Mouse (Mus musculus): ENCODE measurements around the gene Ahcyl1.
A peak's percentile ranks its signal among the peaks of the same experiment; 100 is the strongest.
"Not testable (repeated sequence)": the region's sequence is repeated elsewhere in the genome, so short reads cannot be mapped to it uniquely, and the experiment has no call there.

The Ahcyl1 gene

DNA sequence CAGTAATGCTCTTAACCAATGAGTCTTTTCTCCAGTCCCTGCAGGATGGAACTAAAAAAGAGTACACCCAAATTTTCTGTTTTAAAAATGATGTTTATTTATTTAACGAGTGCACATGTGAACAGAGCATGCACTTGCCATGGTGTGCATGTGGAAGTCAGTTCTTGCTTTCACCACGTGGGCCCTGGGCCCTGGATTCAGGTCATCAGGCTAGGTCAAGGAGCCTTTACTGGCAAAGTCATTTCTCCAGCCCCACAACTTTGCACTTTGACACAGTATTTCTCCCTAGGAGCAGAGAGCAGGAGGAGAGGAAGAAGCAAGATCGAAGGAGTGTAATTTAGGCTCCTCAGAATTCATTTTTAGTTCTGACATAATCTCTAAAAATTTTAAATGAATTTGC lies 41.5 kb downstream of the Ahcyl1 start:
- no peak for DNase-seq

DNA sequence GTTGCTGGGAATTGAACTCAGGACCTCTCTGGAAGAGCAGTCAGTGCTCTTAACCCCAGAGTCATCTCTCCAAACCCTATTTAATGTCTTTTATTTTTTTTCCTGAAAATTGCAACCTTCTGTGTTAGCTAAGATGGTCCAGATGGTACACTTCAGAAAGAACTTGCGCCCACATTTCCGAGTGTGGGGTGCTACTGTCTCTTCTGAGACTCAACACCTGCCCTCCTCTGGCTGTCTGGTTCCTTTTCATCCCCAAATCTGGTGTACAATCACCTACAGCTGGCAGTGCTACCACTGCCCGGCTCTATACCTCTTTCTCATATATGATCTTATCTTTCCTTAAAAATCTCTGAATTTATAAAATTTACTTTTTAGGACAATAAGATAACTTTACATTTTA lies 43.4 kb downstream of the Ahcyl1 start:
- no peak for DNase-seq

GRCm38 (mm10) chr3:107650276-107650675 lies 46.1 kb downstream of the Ahcyl1 start:
- not testable (repeated sequence) for DNase-seq

DNA sequence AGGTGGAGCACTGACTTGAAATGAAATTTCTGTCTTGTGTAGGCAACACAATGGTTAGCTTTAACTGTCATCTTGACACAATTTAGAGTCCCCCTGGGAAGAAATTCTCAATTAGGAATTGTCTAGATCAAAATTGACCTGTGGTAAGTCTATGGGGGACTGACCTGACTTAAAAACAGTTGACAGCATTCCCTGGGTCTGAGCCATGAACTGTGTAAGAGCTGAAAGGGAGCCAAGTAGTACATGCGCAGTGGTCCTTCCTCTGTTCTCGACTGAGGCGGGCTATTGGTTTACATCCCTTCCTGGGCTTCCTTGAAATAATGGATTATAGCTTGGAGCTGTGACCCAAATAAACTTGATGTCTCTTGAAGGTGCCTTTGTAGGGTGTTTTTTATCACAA lies 49.4 kb downstream of the Ahcyl1 start:
- DNase-seq = no peak

DNA sequence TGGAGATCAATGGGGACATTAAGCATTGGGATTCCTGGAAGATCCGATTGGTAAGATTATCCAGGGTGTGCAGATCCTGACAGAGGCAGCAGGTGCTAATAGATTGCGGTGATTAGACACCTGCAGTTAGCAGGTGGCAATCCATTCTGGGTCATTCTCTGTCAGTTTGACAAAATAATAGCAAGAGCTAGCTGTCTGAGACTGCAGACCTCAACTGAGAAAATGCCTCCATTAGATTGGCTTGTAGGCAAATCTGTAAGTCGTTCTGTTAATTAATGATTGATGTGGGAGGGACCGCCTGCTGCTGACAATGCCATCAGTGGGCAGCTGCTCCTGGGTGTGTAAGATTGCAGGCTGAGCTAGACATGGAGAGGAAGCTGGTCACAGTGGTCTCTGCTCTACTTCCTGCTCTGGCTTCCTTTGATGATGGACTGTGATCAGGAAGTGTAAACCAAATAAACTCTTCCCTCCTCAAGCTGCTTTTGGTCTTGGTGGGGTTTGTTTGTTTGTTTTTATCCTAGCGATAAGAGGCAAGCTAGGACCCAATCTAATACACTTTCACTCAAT lies 58.7 kb downstream of the Ahcyl1 start:
- no peak for DNase-seq

GRCm38 (mm10) chr3:107636236-107636635 lies 60.1 kb downstream of the Ahcyl1 start:
- no peak for DNase-seq

DNA sequence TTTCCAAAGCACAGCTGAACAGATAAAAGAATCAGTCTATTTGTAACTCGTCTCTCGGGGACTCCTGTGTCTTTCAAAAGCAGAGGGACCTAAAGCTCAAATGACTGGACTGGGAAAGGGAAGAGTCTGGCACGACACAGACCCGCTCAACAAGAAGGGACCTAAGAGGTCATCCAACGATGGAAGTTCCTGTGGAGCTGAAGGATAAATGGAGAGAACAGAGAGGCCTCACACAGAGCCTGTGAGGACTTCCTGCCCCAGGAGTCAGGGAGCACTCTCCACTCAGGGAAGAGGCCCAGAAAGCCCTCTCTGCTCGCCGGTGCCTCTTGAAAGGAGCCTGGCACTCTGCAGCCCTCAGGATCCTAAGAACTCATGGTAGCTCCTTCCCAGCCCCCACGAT lies 60.5 kb downstream of the Ahcyl1 start:
- DNase-seq = no peak

GRCm38 (mm10) chr3:107633906-107634305 lies 62.5 kb downstream of the Ahcyl1 start:
- no peak for DNase-seq

- no peak for DNase-seq
Observed at GRCm38 (mm10) chr3:107632786-107633185, 63.6 kb downstream of the Ahcyl1 start.

GRCm38 (mm10) chr3:107631523-107631958 lies 64.8 kb downstream of the Ahcyl1 start, which contains the start of gene Strip1:
Gene Strip1 (minus strand): TSS chr3:107631694.
- DNase-seq = peak; percentile 92 to 93

DNA sequence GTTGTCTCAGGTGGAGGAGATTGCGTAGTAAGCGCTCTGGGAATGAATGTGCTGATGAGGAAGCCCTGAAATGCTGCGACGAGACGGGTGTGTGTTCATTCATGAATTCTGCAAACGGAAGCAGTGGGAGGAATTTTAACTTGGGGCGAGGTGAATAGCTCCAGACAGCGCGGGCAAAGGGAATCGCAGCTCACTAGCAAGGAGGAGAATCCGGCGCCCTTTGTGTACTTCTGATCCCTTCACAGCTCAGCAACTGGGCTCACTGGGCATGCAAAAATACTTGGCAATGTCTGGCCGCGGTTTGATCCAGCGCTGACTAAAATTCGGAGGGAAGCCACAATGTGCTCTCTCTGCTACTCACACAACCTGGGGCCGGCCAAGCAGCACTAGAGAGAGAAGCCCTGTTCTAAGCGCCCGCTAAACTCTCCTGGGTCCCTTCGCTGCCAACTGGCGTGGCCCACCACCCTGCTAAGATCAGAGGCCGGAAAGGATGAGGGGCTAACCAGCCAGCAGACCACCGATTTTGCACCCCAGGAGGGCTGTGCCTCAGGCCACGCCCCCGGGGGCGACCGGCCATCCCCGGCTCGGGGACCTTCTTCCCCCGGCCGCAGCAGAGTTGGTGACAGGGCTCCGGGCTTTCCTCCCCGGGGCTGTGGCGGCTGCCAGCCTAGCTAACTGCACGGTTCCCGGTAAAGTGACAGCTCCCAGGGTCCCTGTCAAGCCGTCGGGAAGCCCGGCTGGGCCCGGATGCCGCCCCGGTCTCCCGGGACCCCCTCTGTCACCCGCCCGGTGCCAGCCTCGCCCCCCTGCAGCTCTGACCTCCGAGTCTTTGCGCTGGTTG lies 65.5 kb downstream of the Ahcyl1 start, which contains the start of gene Gm10961:
Gm10961 (plus strand) TSS at position 641 of the 841 bp plus-strand sequence.
- peak in 1 of 2 experiments; percentile 47 for DNase-seq

DNA sequence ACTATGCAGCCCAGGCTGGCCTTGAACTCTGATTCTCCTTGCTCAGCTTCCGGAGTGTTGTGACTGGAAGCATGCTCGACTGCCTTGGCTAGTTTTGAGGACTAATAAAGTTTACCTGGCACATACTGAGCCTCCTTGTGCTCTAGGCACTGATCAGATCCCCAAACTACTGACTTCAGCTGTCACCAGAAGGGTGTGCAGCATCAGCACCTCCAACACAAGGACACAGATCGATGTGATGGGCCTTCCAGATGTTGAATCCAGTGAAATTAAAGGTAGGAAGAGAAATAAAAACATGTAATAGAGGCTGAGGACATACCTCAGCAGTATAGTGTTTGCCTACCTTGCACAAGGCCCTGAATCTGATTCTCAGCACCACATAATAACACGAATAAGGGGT lies 66.9 kb downstream of the Ahcyl1 start:
- no peak for DNase-seq

- DNase-seq = no peak
Observed at GRCm38 (mm10) chr3:107628551-107628950, 67.8 kb downstream of the Ahcyl1 start.

DNA sequence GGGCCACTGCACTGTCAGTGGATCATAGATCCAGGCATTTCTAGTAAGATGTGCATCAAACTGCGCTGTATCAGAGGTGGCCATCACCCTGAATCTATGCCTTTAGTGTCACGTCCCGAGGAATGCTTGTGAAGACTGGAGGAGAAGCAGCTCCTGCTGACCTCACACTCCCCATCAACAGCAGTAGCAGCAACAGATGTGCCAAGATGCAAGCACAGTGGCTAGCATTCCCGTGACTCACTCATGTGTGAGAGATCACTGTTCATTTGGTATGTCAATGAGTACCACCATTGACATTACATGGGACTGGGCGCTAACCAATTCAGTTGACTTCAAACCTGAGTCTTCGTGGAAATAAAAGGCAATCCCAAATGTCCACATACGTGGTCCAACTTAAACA lies 68.7 kb downstream of the Ahcyl1 start:
- DNase-seq = no peak

GRCm38 (mm10) chr3:107626751-107627150 lies 69.6 kb downstream of the Ahcyl1 start:
- DNase-seq = no peak

- no peak for DNase-seq
Observed at GRCm38 (mm10) chr3:107625536-107625935, 70.8 kb downstream of the Ahcyl1 start.

- DNase-seq = no peak
Observed at GRCm38 (mm10) chr3:107624424-107624823, 71.9 kb downstream of the Ahcyl1 start.

DNA sequence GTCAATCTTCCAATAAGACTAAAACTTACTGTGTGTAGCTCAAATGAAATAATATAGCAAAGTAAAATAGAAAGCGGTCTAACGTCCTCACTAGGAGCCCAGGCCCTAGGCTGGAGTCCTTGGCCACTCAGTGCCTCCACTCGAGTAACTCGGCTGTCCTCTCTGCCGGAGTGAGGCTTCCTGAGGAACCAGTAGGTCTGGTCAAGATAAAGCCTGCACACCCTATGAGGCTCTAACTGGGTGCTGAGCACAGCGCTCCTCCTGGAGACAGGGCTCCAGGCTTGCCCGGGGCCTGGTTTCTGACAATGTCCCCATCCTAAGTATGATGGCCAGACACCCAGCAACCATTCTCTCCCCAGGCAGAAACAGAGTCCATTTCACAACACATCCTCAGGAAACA lies 73.8 kb downstream of the Ahcyl1 start:
- no peak for DNase-seq

- no peak for DNase-seq
Observed at GRCm38 (mm10) chr3:107621286-107622075, 74.9 kb downstream of the Ahcyl1 start.

DNA sequence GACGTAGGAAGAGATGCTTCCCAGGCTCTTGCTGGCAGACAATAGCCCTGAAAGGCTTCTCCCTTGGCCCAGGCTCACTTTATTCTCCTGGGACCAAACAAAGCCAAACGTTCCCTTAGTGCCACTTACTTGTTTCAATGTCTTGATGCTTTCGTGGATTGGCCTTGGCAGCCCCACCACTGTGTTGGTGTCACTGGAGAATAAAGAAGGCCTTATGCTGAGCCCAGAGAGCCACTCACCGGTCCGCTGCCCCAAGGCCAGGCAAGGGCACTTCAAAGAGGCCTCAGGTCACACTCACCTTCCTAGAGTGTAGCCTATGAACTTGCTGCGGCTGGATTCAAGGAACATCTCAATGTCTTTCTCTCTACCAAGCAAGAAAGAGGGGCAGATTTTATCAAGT lies 76.4 kb downstream of the Ahcyl1 start:
- no peak for DNase-seq

GRCm38 (mm10) chr3:107617800-107618199 lies 78.6 kb downstream of the Ahcyl1 start:
- DNase-seq = no peak

All from cerebellum, postnatal 36 days (tissue).